In genomic region chr10:77434457-77435151, GRCm38 (mm10) we compare ENCODE assay signal across 8 mouse cellular contexts. TPM values are rescaled to one million over a fixed set of nuclear protein-coding genes. Genes with fewer than 3 reads are reported as not detected.
DNase-seq lines count a peak whose midpoint lies in the region; ATAC-seq and TF ChIP-seq lines count a peak whose summit lies in the region.

No protein-coding gene starts in this region.

- H3K9me3 ChIP-seq in limb, embryonic 13.5 days, result no peaks in the 10 kb centered on the region
- H3K9me3 ChIP-seq in limb, embryonic 10.5 days (replicated peaks), result no peaks in the 10 kb centered on the region
- no peaks in the 10 kb centered on the region for H3K9me3 ChIP-seq in embryonic facial prominence, embryonic 10.5 days
- H3K9me3 ChIP-seq in heart, embryonic 11.5 days (replicated peaks; ENCODE audit: control insufficient read depth, low read length), result no peaks in the 10 kb centered on the region; the same call in 1 of the 2 replicates
- no peaks in the 10 kb centered on the region for H3K9me3 ChIP-seq in kidney, embryonic 15.5 days (replicated peaks)
- H3K9me3 ChIP-seq in limb, embryonic 14.5 days (ENCODE audit: control insufficient read depth, low read length), result no peaks in the 10 kb centered on the region
- no peaks in the 10 kb centered on the region for H3K9me3 ChIP-seq in stomach, embryonic 15.5 days

- H3K27me3 ChIP-seq in limb, embryonic 13.5 days, result no peaks in the 10 kb centered on the region
- H3K27me3 ChIP-seq in limb, embryonic 10.5 days (ENCODE audit: low read depth, poor library complexity, severe bottlenecking), result no peaks in the 10 kb centered on the region
- H3K27me3 ChIP-seq in embryonic facial prominence, embryonic 10.5 days (replicated peaks; ENCODE audit: low read depth, poor library complexity, severe bottlenecking), result no peaks in the 10 kb centered on the region
- no peaks in the 10 kb centered on the region for H3K27me3 ChIP-seq in heart, embryonic 11.5 days (ENCODE audit: control insufficient read depth, insufficient read depth, low read length)
- H3K27me3 ChIP-seq in kidney, embryonic 15.5 days, result no peaks in the 10 kb centered on the region; the same call in 1 of the 2 replicates
- no peaks in the 10 kb centered on the region for H3K27me3 ChIP-seq in limb, embryonic 14.5 days (ENCODE audit: control insufficient read depth, insufficient read depth, low read length)
- no peaks in the 10 kb centered on the region for H3K27me3 ChIP-seq in stomach, embryonic 15.5 days (replicated peaks)

- no peak for TF ChIP-seq POLR2A in limb, embryonic 14.5 days (IDR thresholded peaks at IDR 0.05; ENCODE audit: borderline replicate concordance, extremely low read depth, insufficient read depth, insufficient read length)

- no peak overlapping the region for H3K9ac ChIP-seq in limb, embryonic 13.5 days
- H3K9ac ChIP-seq in heart, embryonic 11.5 days (ENCODE audit: low read depth, low read length), result peak overlapping the region; percentile 34; the same call in 1 of the 2 replicates
- no peak overlapping the region for H3K9ac ChIP-seq in kidney, embryonic 15.5 days
- H3K9ac ChIP-seq in limb, embryonic 14.5 days (ENCODE audit: low read depth, low read length, severe bottlenecking), result peak overlapping the region; percentile 6; the same call in 1 of the 2 replicates
- H3K9ac ChIP-seq in stomach, embryonic 15.5 days, result no peak overlapping the region

- H3K4me3 ChIP-seq in limb, embryonic 13.5 days, result no peak overlapping the region
- no peak overlapping the region for H3K4me3 ChIP-seq in limb, embryonic 10.5 days
- no peak overlapping the region for H3K4me3 ChIP-seq in embryonic facial prominence, embryonic 10.5 days
- no peak overlapping the region for H3K4me3 ChIP-seq in heart, embryonic 11.5 days (ENCODE audit: low read depth, low read length)
- no peak overlapping the region for H3K4me3 ChIP-seq in kidney, embryonic 15.5 days (replicated peaks)
- H3K4me3 ChIP-seq in limb, embryonic 14.5 days (replicated peaks; ENCODE audit: low read length), result no peak overlapping the region
- no peak overlapping the region for H3K4me3 ChIP-seq in stomach, embryonic 15.5 days (replicated peaks)

- ATAC-seq in limb, embryonic 13.5 days (ENCODE audit: low FRiP score, low read depth), result peak; percentile 48; the same call in 1 of the 2 replicates
- ATAC-seq in heart, embryonic 11.5 days (replicated peaks; ENCODE audit: insufficient number of reproducible peaks, low FRiP score, low TSS enrichment), result no peak
- peak; percentile 56; the same call in 1 of the 2 replicates for ATAC-seq in kidney, embryonic 15.5 days (replicated peaks; ENCODE audit: low FRiP score)
- ATAC-seq in limb, embryonic 14.5 days (ENCODE audit: low FRiP score, low read depth), result no peak
- ATAC-seq in stomach, embryonic 15.5 days (ENCODE audit: insufficient read depth, low FRiP score, low read depth), result no peak

- H3K36me3 ChIP-seq in limb, embryonic 13.5 days, result no peaks in the 10 kb centered on the region
- no peaks in the 10 kb centered on the region for H3K36me3 ChIP-seq in limb, embryonic 10.5 days
- H3K36me3 ChIP-seq in embryonic facial prominence, embryonic 10.5 days (replicated peaks), result no peaks in the 10 kb centered on the region
- H3K36me3 ChIP-seq in heart, embryonic 11.5 days (ENCODE audit: control insufficient read depth, insufficient read depth, low read length), result no peaks in the 10 kb centered on the region
- H3K36me3 ChIP-seq in kidney, embryonic 15.5 days, result no peaks in the 10 kb centered on the region
- H3K36me3 ChIP-seq in limb, embryonic 14.5 days (ENCODE audit: control insufficient read depth, insufficient read depth, low read length), result no peaks in the 10 kb centered on the region
- H3K36me3 ChIP-seq in stomach, embryonic 15.5 days, result no peaks in the 10 kb centered on the region

- H3K27ac ChIP-seq in limb, embryonic 13.5 days, result no peak overlapping the region
- H3K27ac ChIP-seq in limb, embryonic 10.5 days, result no peak overlapping the region
- peak overlapping the region; percentile 40; the same call in 1 of the 2 replicates for H3K27ac ChIP-seq in embryonic facial prominence, embryonic 10.5 days (replicated peaks)
- H3K27ac ChIP-seq in heart, embryonic 11.5 days (ENCODE audit: low read depth, low read length), result no peak overlapping the region
- H3K27ac ChIP-seq in kidney, embryonic 15.5 days, result peak overlapping the region; percentile 74
- H3K27ac ChIP-seq in limb, embryonic 14.5 days (replicated peaks; ENCODE audit: low read depth, low read length), result 0 out of 2 replicates have a peak overlapping the region, but pooled peaks have one; percentile 22
- H3K27ac ChIP-seq in stomach, embryonic 15.5 days, result peak overlapping the region; percentile 42; the same call in 1 of the 2 replicates

- H3K4me1 ChIP-seq in limb, embryonic 13.5 days, result peaks cover 12% of the 10 kb centered on the region
- peaks cover 10% of the 10 kb centered on the region for H3K4me1 ChIP-seq in limb, embryonic 10.5 days
- H3K4me1 ChIP-seq in embryonic facial prominence, embryonic 10.5 days, result peaks cover 12% of the 10 kb centered on the region
- peaks cover 12% of the 10 kb centered on the region for H3K4me1 ChIP-seq in heart, embryonic 11.5 days (ENCODE audit: control insufficient read depth, insufficient read depth, low read length)
- H3K4me1 ChIP-seq in kidney, embryonic 15.5 days, result peaks cover 17% of the 10 kb centered on the region
- H3K4me1 ChIP-seq in limb, embryonic 14.5 days (ENCODE audit: control insufficient read depth, insufficient read depth, low read length), result peaks cover 3% of the 10 kb centered on the region; the same call in 1 of the 2 replicates
- peaks cover 5% of the 10 kb centered on the region for H3K4me1 ChIP-seq in stomach, embryonic 15.5 days

- H3K4me2 ChIP-seq in limb, embryonic 13.5 days (replicated peaks), result peak overlapping the region; percentile 30; the same call in 1 of the 2 replicates
- peak overlapping the region; percentile 37 for H3K4me2 ChIP-seq in heart, embryonic 11.5 days
- H3K4me2 ChIP-seq in kidney, embryonic 15.5 days, result peak overlapping the region; percentile 28
- H3K4me2 ChIP-seq in limb, embryonic 14.5 days (replicated peaks; ENCODE audit: low read depth, low read length, severe bottlenecking), result peak overlapping the region; percentile 17; the same call in 1 of the 2 replicates
- H3K4me2 ChIP-seq in stomach, embryonic 15.5 days, result peak overlapping the region; percentile 11

- no peak for DNase-seq in limb, embryonic 10.5 days (ENCODE audit: low spot score)
- no peak for DNase-seq in embryonic facial prominence, embryonic 10.5 days (ENCODE audit: low spot score)
- peak; percentile 28 for DNase-seq in limb, embryonic 14.5 days (ENCODE audit: low spot score)
- no peak for DNase-seq in spleen, postnatal 36 days (ENCODE audit: low spot score in 2 of 2)

- 52% methylated on average over 18 of the region's 18 CpGs for WGBS in limb, embryonic 13.5 days
- WGBS in limb, embryonic 10.5 days, result 70% methylated on average over 18 of the region's 18 CpGs
- 68% methylated on average over 18 of the region's 18 CpGs for WGBS in embryonic facial prominence, embryonic 10.5 days
- 36% methylated on average over 18 of the region's 18 CpGs for WGBS in heart, embryonic 11.5 days (ENCODE audit: insufficient replicate concordance)
- 34% methylated on average over 18 of the region's 18 CpGs for WGBS in kidney, embryonic 15.5 days
- WGBS in limb, embryonic 14.5 days, result 43% methylated on average over 18 of the region's 18 CpGs
- 34% methylated on average over 18 of the region's 18 CpGs for WGBS in stomach, embryonic 15.5 days

RNA-seq across cellular contexts. Expression of gene Adarb1, which starts 16.5 kb away (rescaled TPM):
- polyA plus RNA-seq in limb, embryonic 13.5 days (2015; fragmentation: Nextera tagmentation; extraction: Ambion mirVana), result 5.6 and 5.7 TPM in 2 replicates
- 4.9 and 5.0 TPM in 2 replicates for polyA plus RNA-seq in limb, embryonic 10.5 days (2016; fragmentation: Nextera tagmentation; extraction: Ambion mirVana)
- 5.1 and 6.8 TPM in 2 replicates for polyA plus RNA-seq in embryonic facial prominence, embryonic 10.5 days (2016; fragmentation: Nextera tagmentation; extraction: Ambion mirVana)
- 8.7 and 8.8 TPM in 2 replicates for polyA plus RNA-seq in heart, embryonic 11.5 days (2014; fragmentation: Nextera tagmentation; extraction: Ambion mirVana)
- polyA plus RNA-seq in kidney, embryonic 15.5 days (2015; fragmentation: Nextera tagmentation; extraction: Ambion mirVana), result 6.4 and 6.9 TPM in 2 replicates
- 7.4 and 8.2 TPM in 2 replicates for polyA plus RNA-seq in limb, embryonic 14.5 days (2012; rRNA removed)
- polyA plus RNA-seq in limb, embryonic 14.5 days (2014; fragmentation: Nextera tagmentation; extraction: Ambion mirVana), result 3.5 and 3.6 TPM in 2 replicates
- polyA plus RNA-seq in stomach, embryonic 15.5 days (2015; fragmentation: Nextera tagmentation; extraction: Ambion mirVana), result 6.3 and 7.2 TPM in 2 replicates

Comparison
In these comparisons a context has a peak if more than half of its experiments do, and no peak if none do; other contexts are left out.
1. ATAC-seq: peak in limb, embryonic 13.5 days (single experiment) and kidney, embryonic 15.5 days (single experiment); none in heart, embryonic 11.5 days (single experiment), limb, embryonic 14.5 days (single experiment) and stomach, embryonic 15.5 days (single experiment).
2. H3K27ac ChIP-seq: peak in embryonic facial prominence, embryonic 10.5 days (single experiment), kidney, embryonic 15.5 days (single experiment), limb, embryonic 14.5 days (single experiment) and stomach, embryonic 15.5 days (single experiment); none in limb, embryonic 13.5 days (single experiment), limb, embryonic 10.5 days (single experiment) and heart, embryonic 11.5 days (single experiment).
3. H3K9ac ChIP-seq: peak in heart, embryonic 11.5 days (single experiment) and limb, embryonic 14.5 days (single experiment); none in limb, embryonic 13.5 days (single experiment), kidney, embryonic 15.5 days (single experiment) and stomach, embryonic 15.5 days (single experiment).
4. Peak in every context shown above with its lines, with median percentiles within 50 percentile points of each other: H3K4me2 ChIP-seq.